Mouse (Mus musculus): ENCODE measurements at regions not wholly inside any gene's neighbourhood (a gene's known extent, or its start where the extent isn't known, plus 50 kb on each side); places are given as distances from the start of the nearest gene placed in this dataset.

DNA sequence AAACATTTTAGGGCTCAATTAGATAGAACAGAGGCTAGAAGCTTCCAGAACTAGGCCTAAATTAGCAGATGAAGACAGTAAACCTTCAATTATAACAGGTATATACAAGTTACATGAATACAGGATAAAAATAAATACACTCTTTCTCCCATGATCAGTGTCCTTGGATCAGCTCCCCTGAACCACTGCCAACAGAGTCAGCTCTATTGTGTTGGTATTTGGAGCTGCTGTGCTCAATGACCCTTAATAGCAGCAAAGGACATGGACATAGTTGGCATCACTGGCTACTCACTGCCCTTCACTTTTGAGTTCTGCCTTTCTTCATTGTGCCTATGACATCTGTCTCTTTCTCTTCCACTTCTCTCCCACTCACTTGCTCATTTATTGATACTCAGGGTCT is 639.1 kb upstream of the 4921530L21Rik start:
- no peak for DNase-seq (ENCODE audit: low read depth, low spot score)

DNA sequence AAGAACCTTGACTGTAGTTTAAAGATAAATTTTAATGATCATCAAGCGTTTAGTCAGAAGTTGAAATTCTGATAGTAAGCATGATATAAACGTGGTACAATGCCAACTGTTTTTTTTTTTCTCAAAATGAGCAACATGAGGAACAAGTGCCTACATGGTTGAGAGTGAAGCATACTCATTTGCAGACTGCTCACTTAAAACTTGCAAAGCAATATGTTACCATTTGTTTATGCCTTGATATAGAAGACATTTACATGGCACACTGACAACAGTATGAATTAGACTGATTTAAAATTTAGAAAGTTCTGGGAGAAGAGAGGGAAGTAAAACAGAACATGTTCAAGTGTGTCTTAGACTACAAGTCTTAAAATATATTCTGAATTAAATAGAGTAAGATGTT is 632.2 kb upstream of the 4921530L21Rik start:
- no peak for DNase-seq (ENCODE audit: low read depth, low spot score)

GRCm38 (mm10) chr14:95256110-95256509 is 624.9 kb upstream of the 4921530L21Rik start:
- DNase-seq (ENCODE audit: low read depth, low spot score), result no peak

- DNase-seq (ENCODE audit: low read depth, low spot score), result peak; percentile 16
These were observed 599.6 kb upstream of the 4921530L21Rik start for GRCm38 (mm10) chr14:95281431-95281830.

GRCm38 (mm10) chr14:95282016-95282415 is 599.0 kb upstream of the 4921530L21Rik start:
- DNase-seq (ENCODE audit: low read depth, low spot score), result no peak

GRCm38 (mm10) chr14:95314134-95314924 is 566.7 kb upstream of the 4921530L21Rik start:
- no peak for DNase-seq (ENCODE audit: low read depth, low spot score)

GRCm38 (mm10) chr14:95356968-95357367 is 524.1 kb upstream of the 4921530L21Rik start:
- peak; percentile 25 for DNase-seq (ENCODE audit: low read depth, low spot score)
